Mouse (Mus musculus) stomach, postnatal 0 days (tissue): ENCODE data around the gene Epha8.

ENCODE experiments used
- CTCF ChIP-seq: IDR thresholded peaks from 2 replicates; pipeline ENCODE4 v1.5.1; 2016; ENCODE audit warnings: antibody characterized with exemption, low read depth, mild to moderate bottlenecking, moderate library complexity
- EP300 ChIP-seq: optimal IDR thresholded peaks from 2 replicates; pipeline ENCODE3; 2016; ENCODE audit warnings: antibody characterized with exemption

DNA sequence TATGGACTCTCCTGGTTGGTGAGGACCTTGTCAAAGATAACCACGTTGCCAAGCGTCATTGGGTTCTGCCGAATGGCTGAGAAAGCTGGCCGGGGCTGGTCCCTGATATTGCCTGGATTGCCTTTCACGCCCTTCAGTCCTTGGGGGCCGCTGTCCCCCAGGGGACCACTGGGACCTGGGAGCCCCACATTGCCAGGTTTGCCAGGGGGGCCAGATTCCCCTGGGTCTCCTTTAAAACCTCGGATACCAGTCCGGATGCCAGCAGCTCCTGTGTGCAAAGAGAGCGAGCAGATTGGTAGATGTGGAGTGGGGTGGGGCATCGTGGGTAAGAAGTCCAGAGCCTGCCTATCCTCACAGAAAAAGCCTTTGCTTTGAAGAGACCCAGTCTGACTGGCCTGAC is 60.2 kb downstream of the Epha8 start:
- TF ChIP-seq CTCF: no peak
- TF ChIP-seq EP300: no peak
